Mouse (Mus musculus) liver, postnatal 0 days (tissue): ENCODE results near the gene Kdm2a.

Experiments
- CTCF ChIP-seq: sonication (generic); IDR thresholded peaks from 2 replicates; pipeline ENCODE4 v1.5.1; 2016; ENCODE audit warnings: antibody characterized with exemption, low read depth
- EP300 ChIP-seq: IDR thresholded peaks from 2 replicates; pipeline ENCODE4 v1.6.1; 2016; ENCODE audit warnings: antibody characterized with exemption, low read depth, mild to moderate bottlenecking

DNA sequence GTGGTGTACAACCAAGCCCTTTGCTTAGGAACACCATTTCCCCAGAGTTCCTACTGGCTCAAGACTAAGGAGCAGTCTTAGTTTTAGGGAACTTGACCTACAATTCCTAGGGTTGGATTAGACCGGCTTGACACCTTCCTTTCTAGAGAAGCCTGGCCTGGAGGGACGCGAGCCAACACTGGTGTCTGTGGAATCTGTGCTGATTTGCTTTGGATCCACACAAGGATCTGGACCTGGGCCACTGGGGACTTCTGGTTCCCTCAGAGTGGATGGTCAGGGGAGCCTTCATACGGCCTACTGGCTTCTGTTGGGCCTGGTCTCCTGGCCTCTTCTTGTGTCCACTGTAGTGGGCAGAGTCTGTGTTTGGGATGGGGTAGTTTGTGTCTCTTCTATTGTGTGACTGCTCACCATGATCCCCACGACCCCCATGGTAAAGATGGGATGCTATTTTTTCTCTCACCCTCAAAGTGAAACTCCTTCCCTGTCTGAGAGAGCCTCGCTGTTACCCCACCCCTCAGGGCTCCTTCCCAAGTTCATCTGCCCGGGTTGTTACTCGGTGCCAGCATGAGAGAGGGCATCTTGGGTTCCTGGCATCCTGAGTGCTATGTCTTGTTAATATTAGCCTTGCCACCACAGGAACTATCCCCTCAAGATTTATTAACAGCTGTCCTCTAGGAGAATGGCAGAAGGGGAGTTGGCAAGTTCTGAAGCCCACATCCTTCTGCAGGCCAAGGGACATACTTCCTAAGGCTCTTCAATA is 48.8 kb upstream of the Kdm2a start:
- TF ChIP-seq CTCF (no peak), EP300 (no peak)
